Mouse (Mus musculus) stomach, embryonic 15.5 days (tissue): ENCODE data around the gene Bud31. TPM values are rescaled to one million over a fixed set of nuclear protein-coding genes. Genes with fewer than 3 reads are reported as not detected.

Experiments
- ATAC-seq: fragments of 200-750 bp; cut with Nextera tagmentation; 2 replicates; pipeline ENCODE4 v1.8.0; 2017; ENCODE audit warnings: low read depth, moderate number of reproducible peaks, moderate TSS enrichment; ENCODE audit not compliant: insufficient read depth, low FRiP score
- H3K27ac ChIP-seq: fragments of 300-500 bp; sonication (generic); 2 replicates; pipeline ENCODE4 v1.5.1; 2015; ENCODE audit warnings: mild to moderate bottlenecking, inconsistent platforms
- H3K27me3 ChIP-seq: fragments of 300-500 bp; sonication (generic); replicated peaks from 2 replicates; pipeline ENCODE4 v1.6.1; 2015; ENCODE audit warnings: inconsistent platforms
- H3K36me3 ChIP-seq: fragments of 300-500 bp; sonication (generic); 2 replicates; pipeline ENCODE4 v1.6.1; 2015; ENCODE audit warnings: inconsistent platforms
- H3K4me1 ChIP-seq: fragments of 300-500 bp; sonication (generic); 2 replicates; pipeline ENCODE4 v1.6.1; 2015; ENCODE audit warnings: inconsistent platforms
- H3K4me2 ChIP-seq: fragments of 300-500 bp; sonication (generic); 2 replicates; pipeline ENCODE4 v1.6.1; 2015; ENCODE audit warnings: mild to moderate bottlenecking, inconsistent platforms
- H3K4me3 ChIP-seq: fragments of 300-500 bp; sonication (generic); replicated peaks from 2 replicates; pipeline ENCODE4 v1.5.1; 2015; ENCODE audit warnings: inconsistent platforms
- H3K9ac ChIP-seq: fragments of 300-500 bp; sonication (generic); 2 replicates; pipeline ENCODE4 v1.6.1; 2015; ENCODE audit warnings: inconsistent platforms
- H3K9me3 ChIP-seq: fragments of 300-500 bp; sonication (generic); 2 replicates; pipeline ENCODE4 v1.6.1; 2016; ENCODE audit warnings: inconsistent platforms
- WGBS: fragments of 180-500 bp; shearing (Covaris S2); methylation state at CpG from one replicate; pipeline ENCODE4 v1.1.7; 2015; 5-methylcytosine and 5-hydroxymethylcytosine counted together
- polyA plus RNA-seq: library from polyadenylated mRNA; unstranded; fragments of >200 nt; fragmentation: Nextera tagmentation; extraction: Ambion mirVana; gene quantifications from 2 replicates; pipeline ENCODE4 v1.2.1, GENCODE M21; 2015

Bud31 gene
- polyA plus RNA-seq, 1 experiment from 2014 or later, result 175 TPM

GRCm38 (mm10) chr5:145167306-145167661, 27.1 kb downstream of the Bud31 start:
- Histone ChIP-seq H3K4me2 (peak overlapping the region; percentile 76), H3K27me3 (no peaks in the 10 kb centered on the region), H3K4me1 (peaks cover 14% of the 10 kb centered on the region; the same call in 1 of the 2 replicates), H3K4me3 (peak overlapping the region; percentile 95), H3K9ac (peak overlapping the region; percentile 84), H3K27ac (peak overlapping the region; percentile 75), H3K36me3 (0 out of 2 replicates have a peak, but pooled peaks cover 18% of the 10 kb centered on the region), H3K9me3 (no peaks in the 10 kb centered on the region)
- WGBS, result 0% methylated on average over 28 of the region's 28 CpGs
- ATAC-seq, result peak; percentile 2; the same call in 1 of the 2 replicates

DNA sequence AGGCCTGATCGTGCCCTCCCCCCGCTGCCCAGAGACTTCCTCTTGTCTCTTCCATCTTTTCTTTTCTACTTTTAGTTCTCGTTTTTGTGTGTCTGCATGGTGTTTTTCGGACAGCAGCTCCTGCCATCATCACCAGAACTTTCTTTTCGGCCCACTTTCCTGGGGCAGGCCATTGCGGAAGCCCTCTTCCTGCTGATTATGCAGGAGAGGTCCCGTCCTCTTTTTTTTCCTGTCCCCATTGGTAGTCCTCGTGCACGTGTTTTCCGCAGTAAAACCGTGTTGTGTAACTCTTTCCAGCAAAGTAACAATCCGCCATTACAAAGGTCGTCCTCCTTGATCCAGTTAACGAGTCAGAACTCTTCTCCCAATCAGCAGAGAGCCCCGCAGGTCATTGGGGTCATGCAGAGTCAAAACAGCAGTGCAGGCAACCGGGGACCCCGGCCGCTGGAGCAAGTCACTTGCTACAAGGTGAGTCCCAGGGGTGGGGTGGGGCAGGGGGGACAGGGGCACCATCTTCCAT, 38.4 kb downstream of the Bud31 start:
- Histone ChIP-seq H3K4me3 (no peak overlapping the region), H3K9me3 (no peaks in the 10 kb centered on the region), H3K27me3 (no peaks in the 10 kb centered on the region), H3K9ac (no peak overlapping the region), H3K4me2 (no peak overlapping the region), H3K36me3 (peaks cover 84% of the 10 kb centered on the region), H3K4me1 (no peaks in the 10 kb centered on the region), H3K27ac (no peak overlapping the region)
- WGBS, result 83% methylated on average over 18 of the region's 18 CpGs
- no peak for ATAC-seq

- no peak for ATAC-seq
- 77% methylated on average over 2 of the region's 2 CpGs for WGBS
- no peak overlapping the region for H3K9ac ChIP-seq
- no peak overlapping the region for H3K4me3 ChIP-seq
- H3K4me2 ChIP-seq, result no peak overlapping the region
- H3K36me3 ChIP-seq, result peaks cover 62% of the 10 kb centered on the region
- H3K27ac ChIP-seq, result no peak overlapping the region
- H3K27me3 ChIP-seq, result no peaks in the 10 kb centered on the region
- H3K4me1 ChIP-seq, result peaks cover 10% of the 10 kb centered on the region
- no peaks in the 10 kb centered on the region for H3K9me3 ChIP-seq
These were observed 45.1 kb downstream of the Bud31 start for GRCm38 (mm10) chr5:145185244-145185643.

DNA sequence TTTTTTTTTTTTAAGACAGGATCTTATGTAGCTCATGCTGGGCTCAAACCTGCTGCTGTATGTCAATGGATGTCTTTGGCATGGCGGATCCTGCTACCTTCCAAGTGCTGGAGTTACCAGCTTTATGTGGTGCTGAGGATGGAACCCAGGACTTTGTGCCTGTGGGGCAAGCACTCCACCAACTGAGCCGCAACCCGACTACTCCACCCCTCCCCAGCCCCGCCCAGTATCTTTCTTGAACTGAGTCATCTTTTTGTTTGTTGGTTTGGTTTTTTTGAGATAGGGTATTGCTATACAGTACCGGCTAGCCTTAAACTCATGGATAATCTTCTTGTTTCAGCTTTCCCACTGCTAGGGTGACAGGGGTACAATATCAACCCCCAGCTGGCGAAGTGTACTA, 49.3 kb downstream of the Bud31 start:
- H3K4me1 ChIP-seq, result peaks cover 13% of the 10 kb centered on the region
- no peak overlapping the region for H3K27ac ChIP-seq
- no peak overlapping the region for H3K9ac ChIP-seq
- H3K36me3 ChIP-seq, result peaks cover 31% of the 10 kb centered on the region
- 84% methylated on average over 6 of the region's 6 CpGs for WGBS
- no peak for ATAC-seq
- 0 out of 2 replicates have a peak overlapping the region, but pooled peaks have one; percentile 75 for H3K4me3 ChIP-seq
- H3K4me2 ChIP-seq, result peak overlapping the region; percentile 65
- no peaks in the 10 kb centered on the region for H3K27me3 ChIP-seq
- H3K9me3 ChIP-seq, result no peaks in the 10 kb centered on the region

DNA sequence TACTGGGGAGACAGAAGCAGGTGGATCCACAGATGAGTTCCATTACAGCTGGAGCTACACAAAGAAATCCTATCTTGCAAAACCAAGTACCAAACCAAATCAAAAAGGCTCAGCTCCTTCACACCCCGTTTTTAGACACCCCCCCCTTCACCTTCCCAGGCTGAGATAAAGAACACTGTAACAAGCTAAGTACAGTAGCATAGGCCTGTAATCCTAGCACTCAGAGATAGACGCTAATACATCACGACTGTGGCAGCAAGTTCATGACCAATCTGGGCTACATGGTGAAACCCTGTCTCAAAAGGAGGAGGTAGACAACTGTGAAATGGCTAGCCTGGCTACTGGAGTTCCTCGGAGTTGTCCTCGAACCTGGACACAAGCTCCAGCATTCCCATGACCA, 50.2 kb downstream of the Bud31 start:
- peak overlapping the region; percentile 80; the same call in 1 of the 2 replicates for H3K27ac ChIP-seq
- WGBS, result 32% methylated on average over 5 of the region's 5 CpGs
- peaks cover 13% of the 10 kb centered on the region for H3K4me1 ChIP-seq
- peaks cover 30% of the 10 kb centered on the region; the same call in 1 of the 2 replicates for H3K36me3 ChIP-seq
- ATAC-seq, result no peak
- H3K27me3 ChIP-seq, result no peaks in the 10 kb centered on the region
- peak overlapping the region; percentile 65 for H3K4me2 ChIP-seq
- peak overlapping the region; percentile 54 for H3K9ac ChIP-seq
- no peaks in the 10 kb centered on the region for H3K9me3 ChIP-seq
- peak overlapping the region; percentile 75 for H3K4me3 ChIP-seq

GRCm38 (mm10) chr5:145190875-145191798, 51.0 kb downstream of the Bud31 start:
- Histone ChIP-seq H3K27ac (peak overlapping the region; percentile 80), H3K27me3 (no peaks in the 10 kb centered on the region), H3K4me2 (peak overlapping the region; percentile 65), H3K9me3 (no peaks in the 10 kb centered on the region), H3K4me3 (peak overlapping the region; percentile 75), H3K36me3 (0 out of 2 replicates have a peak, but pooled peaks cover 29% of the 10 kb centered on the region), H3K9ac (peak overlapping the region; percentile 54), H3K4me1 (peaks cover 13% of the 10 kb centered on the region)
- under 1% methylated on average over 41 of the region's 41 CpGs for WGBS
- peak; percentile 89 for ATAC-seq

DNA sequence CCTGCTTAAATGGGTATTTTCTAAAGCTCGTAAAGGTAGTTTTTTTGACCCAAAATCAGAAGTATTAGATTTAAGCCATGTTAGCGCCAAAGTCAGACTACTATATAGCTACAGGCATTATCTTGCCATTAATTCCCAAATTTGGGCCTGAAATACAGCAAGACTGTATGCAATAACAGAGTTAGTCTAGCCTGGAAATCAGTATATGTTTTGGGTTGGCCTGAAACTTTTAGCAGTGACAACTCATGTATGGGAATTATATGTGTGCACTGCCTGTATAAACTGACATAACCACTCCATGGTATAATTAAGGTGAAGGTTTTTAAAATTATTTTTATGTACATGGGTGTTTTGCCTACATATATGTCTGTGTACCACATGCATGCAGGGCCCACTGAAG, 51.8 kb downstream of the Bud31 start, which contains the start of gene Atp5j2:
Gene Atp5j2, minus strand, starts transcription at position 101 of the 400 bp plus-strand sequence.
- no peak for ATAC-seq
- Histone ChIP-seq H3K27me3 (no peaks in the 10 kb centered on the region), H3K9ac (peak within 1 kb of the TSS; percentile 54), H3K4me3 (peak within 1 kb of the TSS; percentile 75), H3K36me3 (0 out of 2 replicates have a peak, but pooled peaks cover 20% of the 10 kb centered on the region), H3K9me3 (no peaks in the 10 kb centered on the region), H3K27ac (peak within 1 kb of the TSS; percentile 80), H3K4me2 (peak within 1 kb of the TSS; percentile 65), H3K4me1 (peaks cover 13% of the 10 kb centered on the region)
- 87% methylated on average over 2 of the region's 2 CpGs for whole genome bisulfite sequencing

Other genes starting within 250 kb of the Bud31 start
- gene Smurf1, start 174.5 kb upstream of the Bud31 start, polyA plus RNA-seq, result 14.3 and 14.4 TPM in 2 replicates
- not detected in 2 replicates for gene Gm4871, start 107.6 kb upstream of the Bud31 start, polyA plus RNA-seq
- not detected in 2 replicates for gene 1700018F24Rik, start 97.4 kb upstream of the Bud31 start, polyA plus RNA-seq
- 134 and 138 TPM in 2 replicates for gene Arpc1a, start 56.5 kb upstream of the Bud31 start, polyA plus RNA-seq
- gene Kpna7, start 56.3 kb upstream of the Bud31 start, polyA plus RNA-seq, result 0.18 and 0.52 TPM in 2 replicates
- gene Arpc1b, start 26.1 kb upstream of the Bud31 start, polyA plus RNA-seq, result 393 and 405 TPM in 2 replicates
- 90.9 and 91.1 TPM in 2 replicates for gene Pdap1, start 124 bp upstream of the Bud31 start, polyA plus RNA-seq
- gene Ptcd1, start 26.7 kb downstream of the Bud31 start, polyA plus RNA-seq, result 13.7 and 13.9 TPM in 2 replicates
- gene Cpsf4, start 26.9 kb downstream of the Bud31 start, polyA plus RNA-seq, result 43.0 and 44.6 TPM in 2 replicates
- gene Atp5j2, start 51.7 kb downstream of the Bud31 start, polyA plus RNA-seq, result 678 and 770 TPM in 2 replicates
- 7.4 and 8.0 TPM in 2 replicates for gene Zkscan14, start 61.5 kb downstream of the Bud31 start, polyA plus RNA-seq
- gene Zkscan5, start 64.2 kb downstream of the Bud31 start, polyA plus RNA-seq, result 10.4 and 12.1 TPM in 2 replicates
- 28.7 and 31.2 TPM in 2 replicates for gene Zfp655, start 91.4 kb downstream of the Bud31 start, polyA plus RNA-seq
- gene Zscan25, start 140.1 kb downstream of the Bud31 start, polyA plus RNA-seq, result 0.68 and 0.85 TPM in 2 replicates
- gene Cyp3a57, start 204.9 kb downstream of the Bud31 start, polyA plus RNA-seq, result not detected in 2 replicates